Mouse (Mus musculus): ENCODE measurements at regions not wholly inside any gene's neighbourhood (a gene's known extent, or its start where the extent isn't known, plus 50 kb on each side); places are given as distances from the start of the nearest gene placed in this dataset.
A peak's percentile ranks its signal among the peaks of the same experiment; 100 is the strongest.

DNA sequence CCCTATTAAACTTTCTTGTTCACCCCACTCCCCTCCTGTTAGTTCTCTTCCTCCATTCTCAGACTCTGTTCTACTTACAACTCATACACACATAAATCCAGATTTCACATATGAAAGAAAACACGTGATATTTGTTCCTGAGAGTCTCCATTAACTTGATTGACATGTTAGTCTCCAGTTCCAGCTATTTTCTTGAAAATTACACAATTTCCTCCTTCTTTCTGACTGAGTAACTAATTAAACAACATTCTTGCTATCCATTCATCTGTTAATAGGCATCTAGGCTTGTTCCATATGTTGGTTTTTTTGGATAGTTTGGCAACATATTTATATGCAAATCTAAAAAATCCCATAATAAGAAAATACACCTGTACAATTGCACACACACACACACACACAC lies 161.7 kb upstream of the Nr2f1 start:
- H3K27ac ChIP-seq (ENCODE audit: low read depth, low read length): no peak overlapping the region
- no peaks in the 10 kb centered on the region for H3K36me3 ChIP-seq (ENCODE audit: control insufficient read depth, insufficient read depth, low read length)
- WGBS: 44% methylated on average over 1 of the region's 1 CpGs
- H3K4me3 ChIP-seq (ENCODE audit: low read depth, low read length): no peak overlapping the region
- no peak overlapping the region for H3K4me2 ChIP-seq (ENCODE audit: low read length)
- no peaks in the 10 kb centered on the region for H3K27me3 ChIP-seq (replicated peaks; ENCODE audit: control insufficient read depth, insufficient read depth, low read length)
- H3K9me3 ChIP-seq (replicated peaks; ENCODE audit: control insufficient read depth, low read length): no peaks in the 10 kb centered on the region
- ATAC-seq: peak; percentile 37; the same call in 1 of the 2 replicates
- H3K4me1 ChIP-seq (ENCODE audit: control insufficient read depth, insufficient read depth, low read length): no peaks in the 10 kb centered on the region
- H3K9ac ChIP-seq (ENCODE audit: low read length): no peak overlapping the region
- DNase-seq (ENCODE audit: low spot score): peak; percentile 44

DNA sequence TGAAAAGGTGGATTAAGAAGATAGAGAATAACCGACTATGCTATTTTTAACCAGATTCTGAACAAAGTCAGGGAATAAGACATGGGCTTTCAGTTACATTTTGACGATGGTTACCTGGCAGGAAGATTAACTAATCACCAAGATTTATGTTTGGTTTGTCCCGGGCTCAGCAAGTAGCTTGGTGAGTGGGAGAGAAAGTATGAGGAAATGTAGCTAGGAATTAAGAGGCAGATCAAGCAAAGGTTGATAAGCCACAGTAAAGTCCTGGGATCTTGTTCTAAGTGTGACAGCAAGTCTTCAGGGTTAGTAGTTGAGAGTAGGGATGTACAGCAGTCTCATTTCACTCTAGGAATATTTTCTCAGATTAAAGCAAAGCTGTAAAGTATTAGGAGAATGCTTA lies 149.3 kb upstream of the Nr2f1 start:
- Histone ChIP-seq H3K27me3 (replicated peaks; ENCODE audit: control insufficient read depth, insufficient read depth, low read length) (no peaks in the 10 kb centered on the region), H3K9ac (ENCODE audit: low read length) (no peak overlapping the region), H3K4me2 (ENCODE audit: low read length) (no peak overlapping the region), H3K4me1 (ENCODE audit: control insufficient read depth, insufficient read depth, low read length) (no peaks in the 10 kb centered on the region), H3K9me3 (replicated peaks; ENCODE audit: control insufficient read depth, low read length) (no peaks in the 10 kb centered on the region), H3K27ac (ENCODE audit: low read depth, low read length) (no peak overlapping the region), H3K36me3 (ENCODE audit: control insufficient read depth, insufficient read depth, low read length) (no peaks in the 10 kb centered on the region), H3K4me3 (ENCODE audit: low read depth, low read length) (no peak overlapping the region)
- ATAC-seq (no peak), DNase-seq (ENCODE audit: low spot score) (no peak)
- WGBS: 71% methylated on average over 3 of the region's 3 CpGs

GRCm38 (mm10) chr13:78324443-78325206 lies 125.1 kb upstream of the Nr2f1 start:
- no peaks in the 10 kb centered on the region for H3K9me3 ChIP-seq (replicated peaks; ENCODE audit: control insufficient read depth, low read length)
- H3K9ac ChIP-seq (ENCODE audit: low read length): no peak overlapping the region
- no peaks in the 10 kb centered on the region for H3K36me3 ChIP-seq (ENCODE audit: control insufficient read depth, insufficient read depth, low read length)
- H3K27ac ChIP-seq (ENCODE audit: low read depth, low read length): no peak overlapping the region
- no peaks in the 10 kb centered on the region for H3K27me3 ChIP-seq (replicated peaks; ENCODE audit: control insufficient read depth, insufficient read depth, low read length)
- H3K4me2 ChIP-seq (ENCODE audit: low read length): no peak overlapping the region
- peaks cover 6% of the 10 kb centered on the region; the same call in 1 of the 2 replicates for H3K4me1 ChIP-seq (ENCODE audit: control insufficient read depth, insufficient read depth, low read length)
- DNase-seq (ENCODE audit: low spot score) (peak; percentile 64), ATAC-seq (peak; percentile 90)
- WGBS: 36% methylated on average over 4 of the region's 4 CpGs
- no peak overlapping the region for H3K4me3 ChIP-seq (ENCODE audit: low read depth, low read length)

GRCm38 (mm10) chr13:78323183-78323582 lies 123.6 kb upstream of the Nr2f1 start:
- no peak for DNase-seq (ENCODE audit: low spot score)
- WGBS: 54% methylated on average over 1 of the region's 1 CpGs
- H3K27ac ChIP-seq (ENCODE audit: low read depth, low read length): no peak overlapping the region

GRCm38 (mm10) chr13:78318434-78318833 lies 118.9 kb upstream of the Nr2f1 start:
- ATAC-seq (no peak), DNase-seq (ENCODE audit: low spot score) (no peak)
- Histone ChIP-seq H3K36me3 (ENCODE audit: control insufficient read depth, insufficient read depth, low read length) (no peaks in the 10 kb centered on the region), H3K4me3 (ENCODE audit: low read depth, low read length) (no peak overlapping the region), H3K27ac (ENCODE audit: low read depth, low read length) (no peak overlapping the region), H3K9ac (ENCODE audit: low read length) (no peak overlapping the region), H3K27me3 (replicated peaks; ENCODE audit: control insufficient read depth, insufficient read depth, low read length) (no peaks in the 10 kb centered on the region), H3K4me1 (ENCODE audit: control insufficient read depth, insufficient read depth, low read length) (no peaks in the 10 kb centered on the region), H3K4me2 (ENCODE audit: low read length) (no peak overlapping the region), H3K9me3 (replicated peaks; ENCODE audit: control insufficient read depth, low read length) (peaks cover 3% of the 10 kb centered on the region; the same call in 1 of the 2 replicates)
- WGBS: 78% methylated on average over 2 of the region's 2 CpGs

More at GRCm38 (mm10) chr13:78323183-78323582, 123.6 kb upstream of the Nr2f1 start:
- ATAC-seq: no peak
- no peak overlapping the region for H3K9ac ChIP-seq (ENCODE audit: low read length)
- H3K4me3 ChIP-seq (ENCODE audit: low read depth, low read length): no peak overlapping the region
- H3K4me2 ChIP-seq (ENCODE audit: low read length): no peak overlapping the region
- H3K9me3 ChIP-seq (replicated peaks; ENCODE audit: control insufficient read depth, low read length): peaks cover 3% of the 10 kb centered on the region; the same call in 1 of the 2 replicates
- H3K27me3 ChIP-seq (replicated peaks; ENCODE audit: control insufficient read depth, insufficient read depth, low read length): no peaks in the 10 kb centered on the region
- H3K4me1 ChIP-seq (ENCODE audit: control insufficient read depth, insufficient read depth, low read length): peaks cover 6% of the 10 kb centered on the region; the same call in 1 of the 2 replicates
- H3K36me3 ChIP-seq (ENCODE audit: control insufficient read depth, insufficient read depth, low read length): no peaks in the 10 kb centered on the region

GRCm38 (mm10) chr13:78310837-78311236 lies 111.3 kb upstream of the Nr2f1 start:
- no peak overlapping the region for H3K9ac ChIP-seq (ENCODE audit: low read length)
- no peak overlapping the region for H3K4me3 ChIP-seq (ENCODE audit: low read depth, low read length)
- H3K4me1 ChIP-seq (ENCODE audit: control insufficient read depth, insufficient read depth, low read length): no peaks in the 10 kb centered on the region
- ATAC-seq: no peak
- peak; percentile 23 for DNase-seq (ENCODE audit: low spot score)
- no peak overlapping the region for H3K27ac ChIP-seq (ENCODE audit: low read depth, low read length)
- 27% methylated on average over 3 of the region's 3 CpGs for WGBS
- H3K9me3 ChIP-seq (replicated peaks; ENCODE audit: control insufficient read depth, low read length): no peaks in the 10 kb centered on the region
- no peaks in the 10 kb centered on the region for H3K27me3 ChIP-seq (replicated peaks; ENCODE audit: control insufficient read depth, insufficient read depth, low read length)
- no peaks in the 10 kb centered on the region for H3K36me3 ChIP-seq (ENCODE audit: control insufficient read depth, insufficient read depth, low read length)
- no peak overlapping the region for H3K4me2 ChIP-seq (ENCODE audit: low read length)
